Mouse (Mus musculus) kidney, adult 9 months (tissue): ENCODE results near the gene Ehd4.

Experiments
- DNase-seq: peaks from one replicate; pipeline ENCODE4 v3.0.0; 2022

Gene Ehd4

GRCm38 (mm10) chr2:120106397-120106973, 47.9 kb downstream of the Ehd4 start:
- DNase-seq = no peak

DNA sequence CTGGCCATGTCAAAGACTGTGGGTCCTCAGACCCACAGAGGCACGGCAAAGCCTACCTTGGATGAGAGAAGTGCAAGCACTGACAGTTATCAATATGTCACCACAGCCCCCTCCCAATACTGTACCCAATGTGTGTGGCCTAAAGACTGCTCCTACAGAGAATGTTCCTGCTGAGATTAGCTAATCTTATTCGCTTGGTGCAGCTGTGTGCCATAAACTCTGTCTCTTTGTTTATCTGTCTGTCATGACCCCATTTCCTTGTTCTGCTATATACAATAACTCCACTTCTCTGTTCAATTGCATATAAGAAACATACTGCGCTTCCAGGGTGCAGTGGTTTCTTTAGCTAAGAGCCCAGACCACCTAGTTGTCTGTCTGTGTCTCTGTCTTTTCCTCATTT, 48.5 kb downstream of the Ehd4 start:
- DNase-seq = no peak

DNA sequence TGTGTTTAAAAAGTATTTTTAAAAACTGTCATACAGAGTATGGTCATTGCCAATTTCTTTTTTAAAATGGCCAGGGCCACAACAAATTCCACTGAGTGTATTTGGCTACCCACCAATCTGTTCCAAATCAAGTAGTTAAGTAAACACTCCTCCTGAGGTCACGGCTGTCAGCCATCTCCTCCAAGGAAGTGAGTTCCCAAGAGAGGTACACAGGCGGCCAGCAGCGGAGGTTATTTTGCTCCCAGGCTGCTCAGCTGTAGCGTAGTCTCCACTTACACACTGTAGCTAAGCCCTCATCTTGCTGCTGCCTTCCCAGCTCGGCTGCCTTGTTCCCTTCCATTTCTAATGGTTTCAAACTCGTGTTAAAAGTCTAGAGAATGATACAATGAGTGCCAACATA, 51.5 kb downstream of the Ehd4 start:
- DNase-seq = peak; percentile 73

DNA sequence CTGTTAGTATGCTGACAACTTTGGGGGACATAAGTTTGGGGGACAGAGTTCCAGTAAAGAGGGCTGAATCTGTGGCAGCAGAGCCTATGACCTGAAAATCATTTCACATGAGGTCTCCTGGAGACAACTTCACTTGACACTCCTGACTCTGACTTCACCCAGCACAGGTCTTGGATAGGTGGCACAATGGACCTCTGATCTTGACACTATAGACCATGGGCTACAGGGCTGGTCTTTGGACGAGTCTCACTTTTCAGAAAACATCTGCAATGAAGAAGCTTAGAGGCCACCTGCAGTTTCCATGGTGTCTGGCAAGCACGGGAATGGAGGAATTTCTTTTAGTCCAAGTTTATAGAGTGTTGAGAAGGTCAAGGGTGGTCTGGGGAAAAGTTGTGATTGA, 52.0 kb downstream of the Ehd4 start:
- no peak for DNase-seq

- DNase-seq = no peak
Measured at GRCm38 (mm10) chr2:120101961-120102360, 52.4 kb downstream of the Ehd4 start.

DNA sequence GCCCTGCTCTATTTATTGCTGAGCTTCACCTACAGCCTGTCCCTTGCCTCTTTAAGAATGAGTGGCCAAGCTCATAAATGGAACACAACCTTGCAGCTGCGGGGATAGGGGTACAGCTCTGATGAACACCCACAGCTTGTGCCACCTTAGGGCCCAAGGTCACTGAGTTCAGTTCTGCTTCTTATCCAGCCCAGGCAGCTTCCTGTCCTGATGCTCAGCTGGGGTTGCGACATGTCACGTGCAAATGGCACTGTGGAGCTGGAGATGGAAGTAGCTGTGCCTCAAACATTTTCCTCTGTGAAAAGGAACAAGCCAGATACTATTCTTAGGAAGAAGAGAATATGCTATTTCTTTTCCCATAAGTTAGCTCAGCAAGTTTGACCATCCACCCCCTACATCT, 54.5 kb downstream of the Ehd4 start:
- no peak for DNase-seq

GRCm38 (mm10) chr2:120099263-120099662, 55.1 kb downstream of the Ehd4 start:
- DNase-seq = no peak

DNA sequence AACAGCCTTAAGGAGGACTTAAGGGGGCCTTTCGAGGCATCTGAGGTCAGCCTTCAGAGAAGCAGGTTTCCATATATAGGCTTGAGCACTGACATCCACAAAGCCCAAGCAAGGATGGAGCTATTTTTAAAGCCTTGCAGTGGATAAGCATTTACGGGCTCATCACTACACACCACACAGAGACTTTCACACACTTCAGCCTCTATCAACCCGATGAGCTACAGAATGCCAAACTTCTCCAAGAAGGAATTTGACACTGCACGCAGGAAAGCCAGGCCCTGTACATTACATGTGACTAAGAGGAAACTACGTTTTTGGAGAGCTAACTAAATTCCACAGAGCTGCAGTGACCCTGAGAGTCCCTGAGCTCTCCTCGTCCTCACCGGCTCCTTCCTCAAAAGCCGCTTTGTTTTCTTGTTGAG, 55.6 kb downstream of the Ehd4 start:
- DNase-seq = no peak

GRCm38 (mm10) chr2:120097868-120098267, 56.5 kb downstream of the Ehd4 start:
- no peak for DNase-seq

GRCm38 (mm10) chr2:120096711-120097110, 57.7 kb downstream of the Ehd4 start:
- DNase-seq = no peak

DNA sequence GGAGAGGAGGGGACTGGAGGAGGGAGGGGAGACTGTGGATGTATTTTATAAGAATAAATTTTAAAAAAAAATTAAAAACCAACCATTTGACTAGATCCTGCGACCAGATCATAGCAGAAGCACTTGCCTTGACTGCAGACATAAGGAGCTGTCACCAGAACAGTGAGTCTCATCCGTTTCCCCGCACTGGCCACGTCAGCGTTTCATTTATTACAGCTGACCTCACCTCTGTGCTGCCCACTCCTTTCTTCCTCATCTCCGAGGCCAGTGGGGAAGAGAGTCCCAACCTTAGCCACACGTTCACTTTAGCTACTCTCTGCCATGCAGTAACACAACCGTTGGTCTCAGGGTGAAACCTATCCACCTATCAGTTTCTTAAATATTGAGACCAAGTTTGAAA, 58.2 kb downstream of the Ehd4 start:
- no peak for DNase-seq

DNA sequence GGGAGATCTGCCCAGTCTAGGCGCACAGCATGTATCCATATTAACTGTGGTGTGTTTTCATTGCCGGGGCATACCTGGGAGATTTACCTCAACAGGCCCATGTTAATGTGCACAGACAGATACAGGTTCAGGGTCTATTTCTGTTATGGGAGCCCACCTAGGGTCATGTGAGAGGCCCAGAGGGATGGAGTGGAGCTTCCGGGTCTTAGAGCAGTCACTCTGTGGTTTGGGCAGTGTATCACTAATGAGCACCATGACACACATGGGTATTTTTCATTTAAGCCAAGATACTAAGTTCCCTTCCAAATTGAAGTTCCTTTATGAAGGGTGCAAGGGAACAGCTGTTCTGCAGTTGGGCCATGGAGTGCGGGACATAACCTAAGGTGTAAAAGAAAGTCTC, 59.2 kb downstream of the Ehd4 start:
- DNase-seq = no peak

DNA sequence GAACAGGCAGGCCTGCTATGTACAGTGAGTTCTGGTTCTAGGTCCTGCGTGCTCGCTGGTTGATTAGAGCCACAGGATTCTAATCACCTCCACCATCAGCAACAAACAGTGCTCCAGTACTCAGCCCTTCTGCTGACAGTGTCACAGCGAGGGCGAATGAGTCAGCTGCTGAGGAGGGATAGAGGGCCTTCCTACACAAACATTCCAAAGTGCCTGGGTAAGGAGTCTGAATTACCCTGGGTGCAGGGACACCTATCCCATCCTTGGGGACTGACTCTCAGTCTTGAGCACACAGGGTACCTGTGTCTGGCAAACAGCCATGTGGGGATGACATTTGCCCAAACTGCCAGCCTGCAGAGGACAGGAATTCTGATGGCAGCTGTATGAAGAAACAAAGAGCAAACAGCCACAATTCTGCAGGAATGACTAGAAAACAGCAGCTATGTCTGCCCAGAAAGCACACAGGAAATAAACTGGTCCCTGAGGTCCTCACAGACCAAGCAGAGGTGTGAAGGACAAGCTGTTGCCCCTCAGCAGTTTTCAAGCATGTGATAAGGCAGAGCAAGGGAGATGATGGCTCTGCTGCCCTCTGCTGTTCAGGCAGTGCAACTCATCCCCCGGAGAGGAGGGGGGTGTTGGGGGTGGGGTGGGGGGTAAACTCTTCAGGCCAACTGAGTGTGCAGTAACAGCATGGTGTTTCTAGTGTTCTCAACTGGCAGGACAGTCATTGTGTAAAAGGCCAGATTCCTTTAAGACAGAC, 60.6 kb downstream of the Ehd4 start:
- no peak for DNase-seq

GRCm38 (mm10) chr2:120090979-120091378, 63.4 kb downstream of the Ehd4 start:
- DNase-seq = no peak

DNA sequence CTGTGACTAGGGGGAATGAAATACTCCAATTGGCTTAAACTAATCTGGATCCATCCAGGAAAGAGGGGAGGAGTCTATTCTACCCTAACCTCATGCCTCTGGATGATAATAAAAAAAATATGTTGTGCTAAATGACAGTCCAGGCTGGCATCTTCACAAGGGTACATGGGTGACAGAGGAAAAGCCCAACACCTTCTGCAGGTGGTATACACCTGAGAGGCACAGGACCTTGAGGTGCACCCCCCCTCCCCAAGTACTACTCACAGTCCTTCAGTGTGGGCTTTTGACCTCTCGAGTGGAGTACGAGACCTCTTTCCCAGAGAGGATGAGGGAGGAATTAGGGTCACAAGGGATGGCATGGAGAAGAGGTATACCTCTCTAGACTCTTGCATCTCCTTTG, 66.5 kb downstream of the Ehd4 start:
- no peak for DNase-seq

DNA sequence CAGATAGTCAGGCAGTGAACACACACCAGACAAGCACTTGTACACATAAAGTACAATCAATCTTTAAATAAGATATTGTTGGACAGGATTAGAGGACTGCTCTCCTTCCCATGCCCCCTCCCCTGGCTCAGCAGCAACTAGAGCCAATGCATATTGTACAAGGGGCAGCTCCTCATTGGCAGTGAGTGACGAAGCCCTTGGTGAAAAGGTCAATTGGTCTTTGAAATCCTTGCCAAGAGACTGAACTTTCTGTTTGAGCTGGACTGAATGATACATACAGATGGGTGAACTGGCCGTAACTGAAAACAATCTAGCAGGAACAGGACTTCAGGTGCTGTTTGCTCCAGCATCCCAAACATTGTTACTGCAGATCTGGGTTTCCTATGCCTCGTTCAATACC, 67.0 kb downstream of the Ehd4 start:
- DNase-seq = no peak

DNA sequence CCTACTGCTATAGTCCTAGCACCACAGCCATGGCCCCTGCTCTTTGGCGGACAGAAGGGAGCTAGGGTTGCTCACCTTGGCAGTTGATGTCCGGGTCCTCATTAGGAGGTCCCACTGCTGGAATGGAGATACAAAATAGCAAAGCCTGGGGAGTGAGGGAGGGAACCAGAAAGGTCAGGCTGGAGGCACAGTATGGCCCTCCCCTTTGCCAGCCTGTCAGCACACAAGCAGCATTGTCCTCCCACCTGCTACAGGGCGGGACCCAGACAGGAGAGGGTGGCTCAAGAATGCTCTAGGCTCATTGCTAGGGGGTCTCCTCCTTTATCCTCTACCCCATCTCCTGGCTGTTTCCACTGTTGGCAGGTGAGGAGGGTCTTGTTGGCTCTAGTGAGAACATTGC, 68.4 kb downstream of the Ehd4 start:
- no peak for DNase-seq

DNA sequence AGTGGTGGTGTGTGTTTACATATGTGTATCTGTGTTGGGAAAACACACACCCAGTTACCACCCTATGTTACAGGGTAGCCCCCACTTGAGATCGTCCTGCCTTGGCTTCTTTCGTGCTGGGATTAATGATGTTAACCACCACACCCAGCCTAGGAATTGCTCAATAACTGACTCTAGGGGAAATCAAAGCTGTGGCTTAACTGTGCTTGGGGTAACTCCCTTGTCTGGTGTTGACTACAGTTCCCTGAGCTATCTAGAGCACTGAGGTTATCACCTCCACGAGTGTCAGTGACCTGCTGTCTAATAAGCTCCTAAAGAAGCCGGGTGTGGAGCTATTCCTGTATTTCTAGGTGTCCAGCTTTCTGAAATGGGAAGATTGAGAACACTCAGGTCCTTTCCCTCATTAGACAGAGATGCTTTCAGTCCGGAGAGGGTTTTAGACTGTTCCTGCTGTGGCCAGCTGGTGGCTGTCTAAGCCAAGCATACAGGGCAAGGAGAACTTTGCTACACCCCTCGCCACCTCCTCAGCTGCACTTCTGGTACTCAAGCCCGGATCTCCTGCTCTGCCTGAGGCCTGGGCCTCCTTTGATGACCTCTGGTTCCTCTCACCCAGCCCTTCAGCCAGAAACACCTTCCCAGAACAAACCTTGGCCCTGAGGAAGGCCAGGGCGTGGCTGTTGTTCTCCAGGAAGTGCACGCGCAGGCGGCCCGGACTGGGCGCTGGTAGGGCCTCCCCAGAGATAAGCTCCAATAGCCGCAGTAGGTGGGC, 69.6 kb downstream of the Ehd4 start:
- DNase-seq = peak; percentile 39

DNA sequence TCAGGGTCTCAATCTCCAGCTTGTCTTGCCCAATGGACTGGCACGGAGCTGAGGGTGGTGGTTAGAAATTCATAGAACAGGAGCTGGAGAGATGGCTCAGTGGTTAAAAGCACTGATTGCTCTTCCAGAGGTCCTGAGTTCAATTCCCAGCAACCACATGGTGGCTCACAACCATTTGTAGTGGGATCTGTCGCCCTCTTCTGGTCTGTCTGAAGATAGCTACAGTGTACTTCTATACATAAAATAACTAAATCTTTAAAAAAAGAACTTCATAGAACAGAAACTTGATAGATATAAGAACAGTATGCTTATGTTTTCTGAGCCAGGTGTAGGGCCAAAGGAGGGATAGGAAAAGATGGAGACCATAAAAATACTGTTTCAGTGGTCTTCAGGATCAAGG, 72.0 kb downstream of the Ehd4 start:
- no peak for DNase-seq

GRCm38 (mm10) chr2:120076076-120076705, 78.2 kb downstream of the Ehd4 start:
- DNase-seq = peak; percentile 53

- no peak for DNase-seq
Measured at GRCm38 (mm10) chr2:120074096-120074495, 80.3 kb downstream of the Ehd4 start.

- DNase-seq = no peak
Measured at GRCm38 (mm10) chr2:120069466-120069990, 84.9 kb downstream of the Ehd4 start.
